Mouse (Mus musculus) lung, postnatal 36 days (tissue): ENCODE measurements around the gene Aph1a.
"Not testable (repeated sequence)": the region's sequence is repeated elsewhere in the genome, so short reads cannot be mapped to it uniquely, and the experiment has no call there.

ENCODE experiments used
- DNase-seq: peaks from one replicate; pipeline ENCODE4 v3.0.0; 2022; ENCODE audit warnings: mixed read lengths

The Aph1a gene

DNA sequence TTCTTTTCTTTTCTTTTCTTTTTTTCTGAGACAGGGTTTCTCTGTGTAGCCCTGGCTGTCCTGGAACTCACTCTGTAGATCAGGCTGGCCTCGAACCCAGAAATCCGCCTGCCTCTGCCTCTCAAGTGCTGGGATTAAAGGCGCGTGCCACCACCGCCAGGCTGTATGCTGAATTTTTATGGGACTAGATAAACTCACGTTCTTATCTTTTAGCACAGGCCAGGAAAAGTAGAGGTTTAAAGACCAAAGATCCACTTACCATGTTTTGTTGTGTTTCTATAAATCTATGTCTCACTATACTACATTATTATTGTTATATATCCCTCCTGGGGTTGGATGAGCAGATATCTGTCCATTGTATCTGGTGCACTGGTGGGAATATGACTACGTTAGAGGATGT is 29.7 kb downstream of the Aph1a start:
- not testable (repeated sequence) for DNase-seq

DNA sequence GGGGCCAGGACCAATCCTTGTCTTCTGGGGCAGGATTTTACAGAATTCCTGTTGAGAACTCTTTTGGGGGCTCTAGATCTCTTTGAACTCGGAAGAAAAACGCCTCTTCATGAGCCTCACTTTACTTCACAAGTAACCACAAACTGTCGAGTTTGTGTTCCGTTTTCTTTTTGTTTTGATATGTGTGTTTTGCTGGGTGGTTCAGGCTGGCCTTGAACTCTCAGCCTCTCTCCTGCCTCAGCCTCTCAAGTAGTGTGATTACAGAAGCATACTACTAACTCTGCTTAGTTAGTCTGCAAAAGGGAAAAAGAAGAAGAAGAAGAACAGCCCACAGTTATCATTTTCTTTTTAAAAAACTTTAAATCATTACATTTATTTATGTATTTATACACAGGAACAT is 30.4 kb downstream of the Aph1a start:
- DNase-seq, result no peak

DNA sequence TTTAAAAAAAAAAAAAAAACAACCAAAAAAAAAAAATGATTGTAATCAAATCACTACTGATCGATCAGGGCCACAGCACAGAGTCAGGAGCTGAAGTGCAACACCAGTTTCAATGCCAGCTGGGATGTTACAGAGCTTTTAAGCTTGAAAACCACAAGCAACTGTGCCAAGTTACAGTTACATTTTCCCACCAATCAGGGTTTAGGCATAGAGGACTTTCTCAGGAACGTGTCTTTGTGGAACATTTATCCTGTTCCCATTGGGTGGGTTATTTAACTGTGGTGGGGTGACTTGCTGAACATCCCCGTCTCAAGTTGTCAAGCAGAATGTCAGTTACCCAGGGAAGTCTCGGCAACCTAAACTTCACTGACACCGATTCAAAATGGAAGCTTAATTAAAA is 31.3 kb downstream of the Aph1a start:
- no peak for DNase-seq

DNA sequence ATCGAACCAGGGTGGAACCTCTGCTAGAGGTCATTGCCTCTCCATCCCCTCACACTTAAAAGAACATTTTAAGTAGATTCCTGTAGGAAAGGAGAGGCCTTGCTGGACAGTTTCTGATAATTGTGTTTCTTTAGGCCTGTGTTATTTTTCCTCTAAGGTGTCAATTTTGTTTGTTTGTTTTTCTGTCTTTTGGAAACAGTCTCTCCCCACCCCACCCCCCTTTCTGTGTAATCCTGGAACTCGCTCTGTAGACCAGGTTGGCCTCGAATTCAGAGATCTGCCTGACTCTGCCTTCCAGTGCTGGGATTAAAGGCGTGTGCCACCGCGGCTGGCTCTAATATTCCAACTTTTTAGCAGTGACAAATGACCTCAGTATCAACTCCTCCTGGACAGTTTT is 34.5 kb downstream of the Aph1a start:
- no peak for DNase-seq

DNA sequence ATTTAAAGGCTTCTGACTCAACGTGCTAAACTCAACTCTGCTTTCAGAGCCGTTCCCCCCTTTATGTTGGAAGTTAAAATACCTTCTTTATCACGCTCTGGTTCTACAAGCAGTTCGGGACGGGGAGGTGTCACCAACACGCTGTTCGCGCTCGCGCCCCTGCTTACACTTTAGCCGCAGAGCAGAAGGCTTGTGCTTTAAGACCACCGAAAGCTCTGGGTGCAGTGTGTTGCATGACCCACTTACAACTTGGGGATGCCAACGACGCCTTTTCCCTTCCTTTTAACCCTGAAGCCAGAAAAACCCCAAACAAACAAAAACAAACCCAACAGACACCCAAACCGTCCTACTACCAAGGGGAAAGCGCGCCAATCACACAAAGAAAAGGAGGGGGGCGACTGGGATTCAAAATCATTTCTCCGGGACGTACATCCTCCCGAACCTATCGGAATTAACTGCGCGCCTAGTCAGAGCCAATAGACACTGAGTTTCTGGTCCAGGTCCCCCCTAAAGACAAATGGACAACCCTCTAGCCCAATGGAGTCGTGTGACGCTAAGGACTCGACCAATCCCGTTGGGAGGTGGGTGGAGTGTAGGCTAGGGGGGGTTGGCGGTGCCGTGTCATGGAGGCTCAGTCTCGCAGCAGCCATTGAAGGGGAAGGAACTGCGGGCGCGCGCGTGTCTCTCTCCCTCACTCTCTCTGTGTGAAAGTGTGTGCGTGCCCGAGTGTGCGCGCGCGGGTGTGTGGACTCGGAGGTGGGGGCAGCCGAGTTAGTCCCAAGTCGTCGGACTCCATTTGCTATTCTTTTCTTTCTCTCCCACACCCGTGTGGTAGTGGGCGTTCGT is 35.1 kb downstream of the Aph1a start, which contains the start of gene Anp32e:
Gene Anp32e, plus strand, starts transcription at position 589 of the 846 bp plus-strand sequence.
- peak; percentile 98 for DNase-seq

DNA sequence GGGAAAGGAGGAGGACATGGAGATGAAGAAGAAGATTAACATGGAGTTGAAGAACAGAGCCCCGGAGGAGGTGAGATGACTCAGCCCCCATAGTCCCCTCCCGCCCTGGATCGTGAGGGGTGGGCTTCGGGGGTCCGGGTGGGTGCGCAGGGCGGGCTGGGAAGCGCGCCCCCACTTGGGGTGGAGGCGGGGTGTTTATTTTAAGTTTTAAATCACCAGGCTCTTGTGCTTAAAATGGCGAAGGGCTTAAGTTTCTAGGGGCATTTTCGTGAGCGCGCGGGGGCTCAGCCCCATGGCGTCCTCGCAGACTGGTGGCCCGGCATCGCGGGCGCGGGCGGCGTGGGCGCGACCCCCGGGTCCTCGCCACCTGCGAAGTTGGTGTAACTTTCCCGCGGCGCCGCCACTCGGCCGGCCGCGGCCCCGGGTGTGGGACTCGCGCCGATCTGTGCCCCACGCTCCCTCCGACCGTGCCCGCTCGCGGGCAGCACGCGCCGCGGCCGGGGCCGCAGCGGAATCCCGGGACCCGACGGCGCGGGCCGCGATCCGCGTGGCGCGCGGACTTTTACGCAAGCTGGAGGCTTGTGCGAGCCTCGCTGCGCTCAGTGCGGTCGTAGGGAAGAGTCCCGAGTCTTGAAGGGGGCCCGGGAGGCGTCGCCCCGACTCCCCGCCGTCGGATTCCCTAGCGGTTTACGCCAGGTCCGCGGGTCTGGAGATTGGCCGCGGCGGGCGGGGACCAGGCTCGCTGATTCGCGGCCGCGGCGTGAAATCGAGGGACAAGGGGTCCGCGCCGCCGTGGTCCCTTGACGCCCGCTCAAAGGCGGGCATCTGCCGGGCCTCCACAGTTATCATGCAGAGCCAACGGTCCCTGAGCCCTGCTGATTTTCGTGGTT is 36.1 kb downstream of the Aph1a start:
- peak; percentile 42 for DNase-seq

DNA sequence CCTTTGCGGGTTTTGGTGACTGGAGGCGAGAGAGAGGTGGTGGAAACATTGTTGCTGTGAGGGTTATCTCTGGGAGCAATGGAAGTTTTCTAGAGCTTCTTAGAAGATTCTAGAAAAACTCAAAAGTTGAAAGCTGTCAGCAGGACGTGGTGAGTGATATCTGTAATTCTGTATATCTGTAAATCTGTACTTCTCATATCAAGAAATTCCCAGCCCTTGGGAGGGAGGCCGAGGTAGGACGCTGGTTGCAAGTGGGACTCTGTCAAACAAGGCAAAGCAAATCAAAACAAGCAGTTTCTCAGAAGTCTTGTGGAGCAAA is 36.7 kb downstream of the Aph1a start:
- DNase-seq, result no peak

DNA sequence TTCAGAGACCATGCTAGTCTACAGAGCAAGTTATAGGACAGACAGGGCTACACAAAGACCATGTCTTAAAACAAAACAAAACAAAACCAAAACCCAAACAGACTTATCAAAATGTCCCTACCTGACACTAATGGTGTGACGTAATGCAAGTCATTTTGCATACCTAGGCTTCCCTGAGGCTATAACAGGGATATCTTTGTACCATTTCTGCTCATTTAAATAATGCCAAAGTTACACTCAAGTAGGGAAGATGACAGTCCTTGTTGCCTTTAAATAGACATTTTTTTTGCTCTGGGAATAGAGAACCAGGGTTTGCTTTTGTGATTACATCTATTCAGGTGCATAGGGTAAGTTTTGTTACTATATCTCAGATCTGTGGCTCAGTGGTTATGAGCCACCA is 37.7 kb downstream of the Aph1a start:
- DNase-seq, result no peak

GRCm38 (mm10) chr3:95932157-95932556 is 38.4 kb downstream of the Aph1a start:
- DNase-seq, result no peak

- no peak for DNase-seq
Measured at GRCm38 (mm10) chr3:95932566-95932965, 38.8 kb downstream of the Aph1a start.

- DNase-seq, result peak; percentile 65
Measured at GRCm38 (mm10) chr3:95933111-95933750, 39.5 kb downstream of the Aph1a start.

GRCm38 (mm10) chr3:95934448-95934847 is 40.7 kb downstream of the Aph1a start:
- no peak for DNase-seq

DNA sequence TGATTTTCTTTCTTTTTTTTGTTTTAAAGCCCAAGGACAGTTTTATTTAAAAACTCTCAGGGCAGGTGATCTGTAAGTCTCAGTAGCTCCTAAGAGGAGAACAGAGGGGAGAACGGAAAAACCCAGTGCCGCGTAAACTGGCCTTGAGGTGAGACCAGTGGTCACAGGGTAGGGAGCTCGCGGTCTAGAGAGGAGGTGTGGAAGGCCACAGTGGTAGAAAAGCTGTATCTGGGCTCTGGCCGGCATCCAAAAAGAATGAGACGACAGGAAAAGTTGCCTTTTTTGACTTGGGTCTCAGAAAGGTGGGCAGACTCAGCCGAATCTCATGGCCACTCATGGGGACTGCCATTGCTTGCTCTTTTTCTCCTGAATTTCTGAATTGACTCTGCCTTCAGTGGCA is 44.4 kb downstream of the Aph1a start:
- no peak for DNase-seq

DNA sequence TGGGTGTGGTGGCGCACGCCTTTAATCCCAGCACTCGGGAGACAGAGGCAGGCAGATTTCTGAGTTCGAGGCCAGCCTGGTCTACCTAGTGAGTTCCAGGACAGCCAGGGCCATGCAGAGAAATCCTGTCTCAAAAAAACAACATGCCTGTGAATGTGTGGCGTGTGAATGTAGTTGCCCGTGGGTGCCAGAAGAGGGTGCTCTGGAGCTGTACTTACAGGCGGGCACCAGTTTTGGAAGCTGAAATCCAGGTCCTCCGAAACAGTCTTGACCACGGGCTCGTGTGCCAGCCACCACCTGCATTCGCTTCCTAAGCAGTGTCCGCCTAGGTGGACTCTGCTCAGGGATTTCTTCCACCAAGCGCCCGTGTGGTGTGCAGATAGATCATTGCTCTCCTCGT is 45.1 kb downstream of the Aph1a start:
- DNase-seq, result peak; percentile 23

DNA sequence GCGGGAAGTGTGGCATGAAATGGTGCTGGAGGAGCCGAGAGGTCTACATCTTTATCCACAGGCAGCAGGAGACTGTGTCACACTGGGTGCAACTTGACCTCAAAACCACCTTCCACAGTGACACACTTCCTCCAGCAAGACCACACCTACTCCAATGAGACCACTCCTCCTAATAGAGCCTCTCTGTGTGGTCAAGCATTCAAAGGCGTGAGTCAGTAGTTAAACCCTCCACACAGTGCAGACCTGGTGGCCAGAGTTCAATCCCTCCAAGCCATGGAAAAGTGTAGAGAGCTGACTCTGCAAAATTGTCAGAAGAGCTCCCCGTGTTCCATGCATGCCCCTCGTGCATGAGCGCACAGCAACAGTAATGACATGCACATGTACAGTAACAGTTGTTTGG is 49.0 kb downstream of the Aph1a start:
- no peak for DNase-seq

- DNase-seq, result no peak
Measured at GRCm38 (mm10) chr3:95943226-95943625, 49.5 kb downstream of the Aph1a start.

DNA sequence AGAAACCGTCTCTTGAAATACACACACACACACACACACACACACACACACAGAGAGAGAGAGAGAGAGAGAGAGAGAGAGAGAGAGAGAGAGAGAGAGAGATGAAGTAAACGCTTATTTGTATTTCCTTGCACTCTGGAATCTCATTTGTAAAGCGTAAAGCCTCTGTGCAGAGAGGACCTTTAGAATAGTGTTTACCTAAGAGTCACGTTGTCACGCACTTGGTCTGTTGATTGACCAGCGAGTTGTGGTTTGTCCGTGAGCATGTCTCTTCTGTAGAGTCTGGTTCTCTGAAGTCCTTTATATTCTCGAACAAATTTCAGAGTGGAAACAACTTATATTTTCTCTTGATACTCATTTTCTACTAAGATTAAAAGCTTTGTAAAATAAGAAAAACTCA is 51.0 kb downstream of the Aph1a start:
- DNase-seq, result no peak

DNA sequence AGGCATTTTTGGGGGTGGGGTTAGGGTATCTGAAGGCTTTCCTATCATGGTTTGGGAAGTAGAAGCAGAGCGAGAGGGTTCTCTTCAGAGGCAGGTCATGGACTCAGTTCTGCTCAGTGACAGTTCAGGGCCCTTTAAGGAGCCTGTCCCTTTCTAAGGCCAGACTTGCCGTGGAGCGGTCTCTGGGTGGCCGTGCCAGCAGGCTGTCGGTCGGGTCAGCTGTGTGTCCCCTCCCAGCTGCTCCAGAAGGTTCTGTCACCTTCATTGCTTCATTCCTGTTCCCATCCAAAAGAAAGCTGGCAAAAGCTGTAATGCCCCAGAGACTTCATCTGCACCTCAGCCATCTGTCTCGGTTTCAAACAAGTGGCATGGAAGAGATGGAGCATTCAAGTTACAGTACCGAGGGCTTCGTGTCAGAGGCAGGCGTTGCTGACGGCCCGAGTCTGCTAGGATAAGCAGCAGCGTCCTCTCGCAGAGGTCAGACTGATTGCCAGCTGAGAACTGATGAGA is 52.0 kb downstream of the Aph1a start:
- peak; percentile 52 for DNase-seq
